Mouse (Mus musculus) layer of hippocampus, postnatal 25 days (tissue): ENCODE data around the gene Phyh. TPM values are rescaled to one million over a fixed set of nuclear protein-coding genes. Genes with fewer than 3 reads are reported as not detected.

Source experiments
- DNase-seq, 2 experiments: peaks; one replicate each; pipeline ENCODE4 v3.0.0; 2022; ENCODE audit warnings: mixed read lengths in 2 of 2, low spot score in 1 of 2; ENCODE audit errors: extremely low spot score in 1 of 2
- total RNA-seq, 2 experiments: library from RNA; stranded (reverse); gene quantifications; 2 replicates each; pipeline ENCODE4 v1.2.3; 2021

The Phyh gene
- 10 to 100 TPM; 78.3 to 80.8 TPM for total RNA-seq

GRCm38 (mm10) chr2:4918860-4919739 is at the start of gene Phyh:
Phyh (plus strand) TSS chr2:4919019.
- DNase-seq, result peak; percentile 62 to 68

GRCm38 (mm10) chr2:4872740-4873139 is 46.1 kb upstream of the Phyh start:
- no peak for DNase-seq

GRCm38 (mm10) chr2:4873331-4873730 is 45.5 kb upstream of the Phyh start:
- DNase-seq, result no peak

GRCm38 (mm10) chr2:4875090-4875489 is 43.7 kb upstream of the Phyh start:
- no peak for DNase-seq

- no peak for DNase-seq
Measured at GRCm38 (mm10) chr2:4876131-4876530, 42.7 kb upstream of the Phyh start.

- peak; percentile 14 to 15 for DNase-seq
Measured at GRCm38 (mm10) chr2:4880737-4881349, 38.0 kb upstream of the Phyh start.

GRCm38 (mm10) chr2:4881350-4882248 is 37.2 kb upstream of the Phyh start, which contains the start of gene Sephs1:
Sephs1 (plus strand) TSS chr2:4881564.
- peak; percentile 68 to 82 for DNase-seq

GRCm38 (mm10) chr2:4882249-4882791 is 36.5 kb upstream of the Phyh start:
- DNase-seq, result peak in 1 of 2 experiments; percentile 57

- no peak for DNase-seq
Measured at GRCm38 (mm10) chr2:4883009-4883704, 35.7 kb upstream of the Phyh start.

- DNase-seq, result no peak
Measured at GRCm38 (mm10) chr2:4886896-4887295, 31.9 kb upstream of the Phyh start.

GRCm38 (mm10) chr2:4895598-4895997 is 23.2 kb upstream of the Phyh start:
- no peak for DNase-seq

GRCm38 (mm10) chr2:4896970-4897369 is 21.8 kb upstream of the Phyh start:
- DNase-seq, result no peak

GRCm38 (mm10) chr2:4900624-4901023 is 18.2 kb upstream of the Phyh start:
- no peak for DNase-seq

- no peak for DNase-seq
Measured at GRCm38 (mm10) chr2:4902346-4902745, 16.5 kb upstream of the Phyh start.

- DNase-seq, result no peak
Measured at GRCm38 (mm10) chr2:4907120-4907519, 11.7 kb upstream of the Phyh start.

- DNase-seq, result no peak
Measured at GRCm38 (mm10) chr2:4907916-4908315, 10.9 kb upstream of the Phyh start.

- DNase-seq, result no peak
Measured at GRCm38 (mm10) chr2:4908771-4909315, 10.0 kb upstream of the Phyh start.

GRCm38 (mm10) chr2:4909909-4910308 is 8.9 kb upstream of the Phyh start:
- DNase-seq, result no peak

GRCm38 (mm10) chr2:4910521-4910920 is 8.3 kb upstream of the Phyh start:
- DNase-seq, result no peak

- no peak for DNase-seq
Measured at GRCm38 (mm10) chr2:4913949-4914348, 4.9 kb upstream of the Phyh start.
